Mouse (Mus musculus): Measurements from ENCODE around the gene Ddx28. TPM values are rescaled to one million over a fixed set of nuclear protein-coding genes. Genes with fewer than 3 reads are reported as not detected.

Gene Ddx28
- total RNA-seq (2022): 10 to 100 TPM; 12.9 to 15.3 (median 13.6) TPM

- DNase-seq (ENCODE audit: low spot score in 2 of 2): no peak
Observed at GRCm38 (mm10) chr8:106011643-106011986, at the start of gene Ddx28. Ddx28 (minus strand) TSS chr8:106011882.

GRCm38 (mm10) chr8:106060521-106060920, 48.8 kb upstream of the Ddx28 start:
- DNase-seq (ENCODE audit: low spot score in 2 of 2): no peak

GRCm38 (mm10) chr8:106059613-106060371, 48.1 kb upstream of the Ddx28 start:
- peak in 1 of 2 experiments; percentile 38 for DNase-seq (ENCODE audit: low spot score in 2 of 2)

GRCm38 (mm10) chr8:106058731-106059612, 47.3 kb upstream of the Ddx28 start, which contains the start of gene Nfatc3:
Nfatc3 (plus strand) TSS chr8:106058840.
- peak; percentile 94 to 95 for DNase-seq (ENCODE audit: low spot score in 2 of 2)

- no peak for DNase-seq (ENCODE audit: low spot score in 2 of 2)
Observed at GRCm38 (mm10) chr8:106056455-106056982, 44.8 kb upstream of the Ddx28 start.

GRCm38 (mm10) chr8:106055038-106055437, 43.4 kb upstream of the Ddx28 start:
- DNase-seq (ENCODE audit: low spot score in 2 of 2): no peak

- no peak for DNase-seq (ENCODE audit: low spot score in 2 of 2)
Observed at GRCm38 (mm10) chr8:106054190-106054811, 42.6 kb upstream of the Ddx28 start.

GRCm38 (mm10) chr8:106052510-106053089, 40.9 kb upstream of the Ddx28 start:
- no peak for DNase-seq (ENCODE audit: low spot score in 2 of 2)

- no peak for DNase-seq (ENCODE audit: low spot score in 2 of 2)
Observed at GRCm38 (mm10) chr8:106051068-106051467, 39.4 kb upstream of the Ddx28 start.

GRCm38 (mm10) chr8:106049840-106050239, 38.2 kb upstream of the Ddx28 start:
- DNase-seq (ENCODE audit: low spot score in 2 of 2): no peak

- DNase-seq (ENCODE audit: low spot score in 2 of 2): no peak
Observed at GRCm38 (mm10) chr8:106047854-106048630, 36.4 kb upstream of the Ddx28 start.

- DNase-seq (ENCODE audit: low spot score in 2 of 2): no peak
Observed at GRCm38 (mm10) chr8:106046872-106047559, 35.3 kb upstream of the Ddx28 start.

GRCm38 (mm10) chr8:106044151-106044550, 32.5 kb upstream of the Ddx28 start:
- no peak for DNase-seq (ENCODE audit: low spot score in 2 of 2)

- no peak for DNase-seq (ENCODE audit: low spot score in 2 of 2)
Observed at GRCm38 (mm10) chr8:106043055-106043454, 31.4 kb upstream of the Ddx28 start.

GRCm38 (mm10) chr8:106040218-106040617, 28.5 kb upstream of the Ddx28 start:
- DNase-seq (ENCODE audit: low spot score in 2 of 2): no peak

- no peak for DNase-seq (ENCODE audit: low spot score in 2 of 2)
Observed at GRCm38 (mm10) chr8:106039605-106040004, 27.9 kb upstream of the Ddx28 start.

GRCm38 (mm10) chr8:106038721-106039120, 27.0 kb upstream of the Ddx28 start:
- no peak for DNase-seq (ENCODE audit: low spot score in 2 of 2)

GRCm38 (mm10) chr8:106022483-106022882, 10.8 kb upstream of the Ddx28 start:
- peak; percentile 58 to 80 for DNase-seq (ENCODE audit: low spot score in 2 of 2)

- no peak for DNase-seq (ENCODE audit: low spot score in 2 of 2)
Observed at GRCm38 (mm10) chr8:106018039-106018438, 6.4 kb upstream of the Ddx28 start.

GRCm38 (mm10) chr8:106017130-106017529, 5.4 kb upstream of the Ddx28 start:
- DNase-seq (ENCODE audit: low spot score in 2 of 2): no peak
